Mouse (Mus musculus): ENCODE results near the gene Mylip.

DNA sequence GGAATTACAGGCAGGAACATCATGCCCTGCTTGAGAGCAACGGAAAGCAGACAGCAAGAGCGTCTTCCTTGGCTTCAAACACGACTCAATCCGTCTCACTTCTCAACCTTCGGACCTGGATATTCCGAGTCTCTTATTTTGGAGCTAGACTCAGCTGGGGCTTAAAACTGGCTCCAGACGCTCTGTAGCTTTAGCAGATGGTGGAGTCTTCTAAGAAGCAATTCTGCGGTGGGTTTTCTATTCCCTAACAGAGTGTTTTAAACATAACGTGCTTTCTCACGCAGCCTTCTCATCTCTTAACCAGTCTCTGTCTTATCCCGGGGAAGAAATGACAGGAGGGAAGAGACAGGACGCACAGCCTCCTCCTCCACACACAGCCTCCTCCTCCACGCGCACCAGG is 3.3 kb upstream of the Mylip start:
- TF ChIP-seq CTCF (IDR thresholded peaks at IDR 0.05; ENCODE audit: low read depth): no peak
- no peak for TF ChIP-seq EP300 (optimal IDR thresholded peaks at IDR 0.05)

Data from stomach, postnatal 0 days (tissue).